Mouse (Mus musculus) layer of hippocampus, postnatal 10 days (tissue): ENCODE measurements at regions not wholly inside any gene's neighbourhood (a gene's known extent, or its start where the extent isn't known, plus 50 kb on each side); places are given as distances from the start of the nearest gene placed in this dataset.
"Not testable (repeated sequence)": the region's sequence is repeated elsewhere in the genome, so short reads cannot be mapped to it uniquely, and the experiment has no call there.

ENCODE experiments used
- DNase-seq, 2 experiments: peaks; one replicate each; pipeline ENCODE4 v3.0.0; 2021; ENCODE audit warnings: low spot score in 2 of 2

- no peak for DNase-seq
Measured at GRCm38 (mm10) chr2:166476953-166477352, 236.7 kb downstream of the Prex1 start.

DNA sequence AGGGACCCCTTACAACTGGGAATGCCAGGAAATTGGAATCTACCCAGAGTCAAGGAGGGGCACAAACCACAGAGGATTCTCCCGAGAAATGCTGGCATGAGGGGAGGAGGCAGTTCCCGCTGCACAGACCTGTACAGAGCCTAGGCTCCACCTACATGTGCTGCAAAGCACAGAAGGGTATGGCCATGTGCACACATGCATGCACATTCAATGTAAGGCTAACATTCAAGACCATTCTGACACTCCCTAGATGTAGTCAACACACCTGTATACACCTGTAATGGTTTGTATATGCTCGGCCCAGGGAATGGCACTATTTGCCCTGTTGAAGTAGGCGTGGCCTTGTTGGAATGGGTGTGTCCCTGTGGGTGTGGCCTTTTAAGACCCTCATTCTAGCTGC is 238.0 kb downstream of the Prex1 start:
- DNase-seq = no peak

GRCm38 (mm10) chr2:166474601-166475000 is 239.0 kb downstream of the Prex1 start:
- no peak for DNase-seq

DNA sequence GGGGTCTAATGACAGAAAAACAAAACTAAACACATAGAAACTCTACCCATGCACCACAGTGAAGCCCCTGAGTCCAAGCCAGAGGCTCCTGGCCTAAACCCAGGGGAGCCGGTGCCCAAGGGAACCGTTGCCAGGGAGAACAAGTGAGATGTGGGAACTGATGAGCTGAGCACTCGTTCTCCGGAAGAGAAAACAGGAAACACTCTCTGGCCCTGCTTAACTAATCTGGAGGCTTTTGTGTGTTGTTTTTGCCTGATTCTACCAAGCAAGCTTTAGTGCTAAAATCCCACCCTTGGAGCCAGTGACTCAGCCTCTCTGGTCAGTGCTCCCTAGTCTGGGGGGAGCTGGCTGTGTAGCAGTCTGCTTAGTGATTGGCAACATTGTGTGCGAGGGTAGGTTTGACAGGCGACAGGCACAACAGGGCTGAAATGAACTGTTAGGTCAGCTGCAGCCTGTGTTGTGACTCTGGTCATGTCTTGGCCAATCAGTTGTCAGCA is 242.3 kb downstream of the Prex1 start:
- DNase-seq = peak; percentile 71 to 76

DNA sequence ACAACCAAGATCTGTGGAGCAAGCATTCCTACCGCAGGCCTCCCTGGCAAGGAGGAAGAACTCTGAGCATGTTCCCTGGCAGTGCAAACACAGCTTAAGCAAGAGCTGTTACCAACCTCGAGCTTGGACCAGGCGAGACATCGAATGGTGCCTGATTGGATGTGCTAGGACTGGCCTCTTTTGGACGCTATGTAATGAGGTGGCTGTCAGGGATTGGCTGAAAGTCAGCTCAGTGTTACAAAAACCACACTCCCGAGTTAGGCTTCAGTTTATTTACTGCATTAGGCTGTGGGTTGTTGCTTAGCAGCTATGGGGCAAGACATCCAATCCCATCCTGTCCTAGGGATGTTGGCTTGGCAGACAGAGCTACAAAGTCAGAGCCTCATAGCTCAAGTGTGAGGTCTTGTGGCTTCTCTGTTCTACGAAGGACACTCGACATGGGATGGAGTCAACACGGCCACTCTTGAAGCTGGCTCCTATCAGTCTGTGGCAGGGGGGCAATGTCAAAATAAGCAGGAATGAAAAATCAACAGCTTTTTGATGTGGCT is 244.5 kb downstream of the Prex1 start:
- no peak for DNase-seq

DNA sequence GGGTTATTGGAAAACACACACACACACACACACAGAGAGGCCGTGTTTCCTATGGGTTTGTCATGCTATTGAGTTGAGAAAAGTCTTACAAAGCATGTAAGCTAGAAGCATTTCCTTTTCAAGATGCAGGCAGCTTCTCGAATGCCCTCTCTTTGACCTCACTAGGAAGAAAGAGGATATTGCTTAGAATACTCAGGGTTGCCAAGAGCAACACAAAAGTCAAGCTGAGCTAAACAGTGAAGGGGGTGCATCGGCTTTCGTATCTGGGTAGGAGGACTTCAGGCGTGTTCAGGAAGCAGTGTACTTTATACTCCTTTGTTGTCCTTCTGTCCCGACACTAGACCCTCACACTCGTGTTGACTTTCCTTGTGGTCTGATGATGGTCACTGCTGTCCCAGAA is 246.5 kb downstream of the Prex1 start:
- DNase-seq = no peak

GRCm38 (mm10) chr2:166465531-166465930 is 248.1 kb downstream of the Prex1 start:
- DNase-seq = no peak

- DNase-seq = no peak
Measured at GRCm38 (mm10) chr2:166463539-166463938, 250.1 kb downstream of the Prex1 start.

DNA sequence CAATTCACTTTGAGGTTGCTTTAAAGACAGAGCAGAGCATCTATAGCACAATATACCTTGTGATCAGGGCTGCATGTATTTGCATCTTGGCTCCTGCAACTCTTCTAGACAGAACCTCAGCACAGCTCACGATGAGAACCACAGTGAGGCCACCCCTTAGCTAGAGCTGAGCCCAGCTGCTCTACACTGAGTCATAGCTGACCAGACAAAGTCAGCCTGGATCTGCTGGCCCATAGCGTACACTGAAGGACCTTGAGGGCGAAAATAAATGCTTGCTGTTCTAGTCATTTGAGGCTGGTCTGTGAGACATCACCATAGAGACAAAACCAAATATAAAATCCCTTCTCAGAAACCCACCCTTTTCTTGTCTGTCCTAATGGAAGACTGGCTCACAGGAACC is 251.7 kb downstream of the Prex1 start:
- no peak for DNase-seq

GRCm38 (mm10) chr2:166461103-166461502 is 252.5 kb downstream of the Prex1 start:
- no peak for DNase-seq

GRCm38 (mm10) chr2:166459955-166460354 is 253.7 kb downstream of the Prex1 start:
- DNase-seq = no peak

DNA sequence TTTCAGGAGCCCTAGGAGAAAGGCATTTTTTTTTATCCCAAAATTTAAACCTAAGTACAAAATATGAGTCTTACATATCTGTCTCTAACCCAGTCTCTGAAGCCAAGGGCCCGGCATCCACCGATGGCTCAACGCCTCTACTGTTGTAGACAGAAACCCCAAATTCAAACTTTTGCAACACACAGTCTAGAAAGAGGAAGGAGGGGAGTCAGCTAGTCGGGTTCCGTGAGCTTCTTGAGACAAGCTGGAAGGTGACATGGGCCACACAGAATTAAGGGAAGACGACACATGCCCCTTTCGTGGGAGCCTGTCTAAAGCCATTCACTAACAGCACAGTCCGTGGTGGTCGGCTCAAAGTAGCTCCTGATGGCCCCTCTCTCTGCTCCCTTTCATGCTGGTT is 254.7 kb downstream of the Prex1 start:
- DNase-seq = no peak

DNA sequence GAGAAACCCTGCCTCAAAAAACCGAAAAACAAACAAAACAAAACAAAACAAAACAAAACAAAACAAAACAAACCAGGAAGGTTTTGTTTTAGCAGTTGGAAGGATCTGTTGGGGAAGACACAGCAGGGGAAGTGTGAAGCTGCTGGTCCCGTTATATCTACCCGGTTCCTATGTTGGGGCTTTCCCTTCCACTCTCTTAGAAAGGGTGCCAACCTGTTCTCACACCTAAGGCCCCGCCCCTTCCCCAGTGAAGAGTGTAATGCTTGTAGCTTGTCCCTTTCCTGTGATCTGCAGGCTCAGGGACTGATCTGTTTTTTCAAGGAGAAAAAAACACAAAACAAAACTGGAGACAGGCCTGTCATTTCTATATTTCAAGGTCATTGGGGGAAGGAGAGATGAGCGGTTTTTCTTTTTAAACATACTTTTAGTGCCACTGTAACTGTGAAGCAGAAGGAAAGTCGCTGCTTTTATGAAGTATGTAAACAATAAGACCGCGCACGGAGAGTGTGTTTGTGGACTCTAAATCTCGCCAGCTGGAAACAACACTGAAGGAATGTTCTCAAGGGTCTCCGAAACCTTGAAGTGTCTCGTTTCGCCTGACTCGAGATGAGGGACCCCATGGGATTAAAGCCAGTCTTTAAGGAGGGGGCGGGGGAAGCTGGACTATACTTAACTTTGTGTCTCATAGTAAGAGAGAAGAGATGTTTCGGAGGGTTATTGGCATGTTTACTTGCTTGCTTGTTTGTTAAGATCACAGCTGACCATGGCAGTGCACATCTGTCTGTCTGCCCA is 256.1 kb downstream of the Prex1 start:
- DNase-seq = no peak

- DNase-seq = not testable (repeated sequence)
Measured at GRCm38 (mm10) chr2:166454160-166454888, 259.3 kb downstream of the Prex1 start.

DNA sequence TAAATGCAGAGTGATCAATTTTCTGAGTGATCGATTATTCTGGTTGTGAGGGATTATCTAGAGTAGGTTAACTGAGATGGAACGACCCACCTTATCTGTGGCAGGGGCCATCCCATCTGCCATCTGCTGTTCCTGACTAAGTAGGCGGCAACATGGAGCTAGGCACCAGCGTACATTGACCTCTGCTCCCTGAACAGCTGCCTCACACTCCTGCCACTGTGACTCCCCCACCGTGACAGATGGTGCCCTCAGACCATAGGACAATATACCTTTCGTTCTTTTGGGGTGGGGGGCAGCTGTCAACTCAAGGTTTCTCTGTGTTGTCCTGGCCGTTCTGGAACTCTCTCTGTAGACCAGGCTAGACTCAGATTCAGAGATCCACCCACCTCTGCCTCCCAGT is 262.7 kb downstream of the Prex1 start:
- no peak for DNase-seq

DNA sequence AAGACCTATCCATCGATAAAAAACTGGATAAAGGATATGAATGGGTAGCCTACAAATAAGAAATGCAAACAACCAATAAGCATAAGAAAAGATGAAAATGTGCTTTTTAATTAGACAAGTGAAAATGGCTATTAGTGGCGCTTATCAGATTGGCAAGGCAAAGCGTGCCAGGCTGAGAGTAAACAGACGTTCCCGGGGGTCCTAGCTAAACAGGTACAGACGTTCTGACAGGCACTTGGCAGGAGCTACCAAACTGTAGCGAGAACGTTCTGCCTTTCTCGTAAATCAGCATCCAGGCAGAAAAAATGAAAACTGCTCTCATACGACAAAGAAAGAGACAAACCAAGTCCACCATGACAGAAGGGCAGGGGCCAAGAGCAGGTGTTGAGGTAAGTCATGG is 263.3 kb downstream of the Prex1 start:
- no peak for DNase-seq

- no peak for DNase-seq
Measured at GRCm38 (mm10) chr2:166448724-166449123, 264.9 kb downstream of the Prex1 start.

DNA sequence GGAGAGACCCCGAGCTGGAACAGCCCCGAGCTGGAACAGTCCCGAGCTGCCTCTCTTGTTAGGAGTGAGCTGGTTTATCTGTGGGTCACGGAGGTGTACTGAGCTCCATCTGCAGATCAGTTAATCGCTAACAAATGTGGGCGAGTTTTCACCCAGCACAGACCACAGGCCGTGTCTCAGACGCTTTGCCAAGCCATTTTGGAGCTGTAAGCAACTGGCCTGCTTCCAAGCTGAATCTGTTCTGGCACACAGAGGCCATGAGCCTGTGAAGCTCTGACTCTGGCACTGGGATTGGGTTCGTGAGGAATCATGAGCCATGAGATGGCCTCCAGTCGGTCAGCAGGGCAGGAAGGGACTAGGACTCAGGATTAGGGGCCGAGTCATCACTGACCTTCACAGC is 265.5 kb downstream of the Prex1 start:
- peak; percentile 61 to 64 for DNase-seq

- DNase-seq = no peak
Measured at GRCm38 (mm10) chr2:166446536-166446935, 267.1 kb downstream of the Prex1 start.

- DNase-seq = not testable (repeated sequence)
Measured at GRCm38 (mm10) chr2:166445824-166446223, 267.8 kb downstream of the Prex1 start.

DNA sequence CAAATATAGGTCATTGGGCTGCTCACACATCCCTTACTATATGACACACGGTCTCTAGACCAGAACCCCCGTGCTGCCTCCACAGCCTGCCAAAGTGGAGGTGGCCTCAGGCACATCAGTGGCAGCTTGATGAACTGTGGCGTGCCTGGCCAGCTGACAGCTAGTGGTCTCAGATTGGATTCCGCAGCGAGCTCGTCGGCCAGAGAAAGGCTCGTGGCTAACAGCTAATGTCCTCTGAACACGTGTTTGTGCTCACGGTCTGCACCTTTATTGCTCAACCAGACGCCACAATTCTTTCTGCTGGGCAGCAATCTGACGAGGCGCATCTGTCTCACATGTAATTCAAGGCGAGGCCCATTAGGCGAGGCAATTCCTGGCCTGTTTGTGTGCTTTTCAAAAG is 270.6 kb downstream of the Prex1 start:
- no peak for DNase-seq
